Mouse (Mus musculus) neural tube, embryonic 10.5 days (tissue): ENCODE data around the gene Dixdc1.

Experiments
- DNase-seq: peaks from one replicate; pipeline ENCODE4 v3.0.0-alpha.2; 2017; ENCODE audit warnings: low spot score; ENCODE audit errors: extremely low spot score

Dixdc1 gene

GRCm38 (mm10) chr9:50738914-50739870 lies at the start of gene Dixdc1:
TSS of gene Dixdc1 (minus strand) at chr9:50739517.
- DNase-seq: peak; percentile 88

GRCm38 (mm10) chr9:50782155-50782554 lies 42.8 kb upstream of the Dixdc1 start:
- DNase-seq: peak; percentile 33

GRCm38 (mm10) chr9:50776162-50776760 lies 36.9 kb upstream of the Dixdc1 start:
- no peak for DNase-seq

- DNase-seq: no peak
These were observed 36.4 kb upstream of the Dixdc1 start for GRCm38 (mm10) chr9:50775662-50776126.

GRCm38 (mm10) chr9:50774991-50775612 lies 35.8 kb upstream of the Dixdc1 start, which contains the start of the genes Alg9 and 1110032A03Rik:
TSS of gene Alg9 (plus strand) at chr9:50775019.
TSS of gene 1110032A03Rik (minus strand) at chr9:50775520.
- peak; percentile 90 for DNase-seq

- no peak for DNase-seq
These were observed 34.7 kb upstream of the Dixdc1 start for GRCm38 (mm10) chr9:50774026-50774462.

GRCm38 (mm10) chr9:50770011-50770410 lies 30.7 kb upstream of the Dixdc1 start:
- DNase-seq: no peak

GRCm38 (mm10) chr9:50768107-50769002 lies 29.0 kb upstream of the Dixdc1 start, which contains the start of gene Fdxacb1:
TSS of gene Fdxacb1 (plus strand) at chr9:50768236.
- DNase-seq: peak; percentile 98

GRCm38 (mm10) chr9:50767531-50768106 lies 28.3 kb upstream of the Dixdc1 start:
- no peak for DNase-seq

GRCm38 (mm10) chr9:50763331-50763730 lies 24.0 kb upstream of the Dixdc1 start:
- DNase-seq: no peak

- DNase-seq: no peak
These were observed 22.4 kb upstream of the Dixdc1 start for GRCm38 (mm10) chr9:50761520-50762243.

- DNase-seq: no peak
These were observed 17.4 kb upstream of the Dixdc1 start for GRCm38 (mm10) chr9:50756711-50757110.

GRCm38 (mm10) chr9:50753947-50754346 lies 14.6 kb upstream of the Dixdc1 start:
- DNase-seq: no peak

- no peak for DNase-seq
These were observed 13.7 kb upstream of the Dixdc1 start for GRCm38 (mm10) chr9:50752784-50753615.

- no peak for DNase-seq
These were observed 12.8 kb upstream of the Dixdc1 start, which contains the start of gene Hspb2 for GRCm38 (mm10) chr9:50752054-50752602. TSS of gene Hspb2 (minus strand) at chr9:50752354.

- DNase-seq: no peak
These were observed 12.0 kb upstream of the Dixdc1 start, which contains the start of gene Cryab for GRCm38 (mm10) chr9:50751323-50751722. TSS of gene Cryab (plus strand) at chr9:50751325.

GRCm38 (mm10) chr9:50750706-50751105 lies 11.4 kb upstream of the Dixdc1 start:
- no peak for DNase-seq

GRCm38 (mm10) chr9:50746214-50746677 lies 6.9 kb upstream of the Dixdc1 start, which contains the start of gene 2310030G06Rik:
TSS of gene 2310030G06Rik (minus strand) at chr9:50746536.
- DNase-seq: peak; percentile 40
